In the genomic region with DNA sequence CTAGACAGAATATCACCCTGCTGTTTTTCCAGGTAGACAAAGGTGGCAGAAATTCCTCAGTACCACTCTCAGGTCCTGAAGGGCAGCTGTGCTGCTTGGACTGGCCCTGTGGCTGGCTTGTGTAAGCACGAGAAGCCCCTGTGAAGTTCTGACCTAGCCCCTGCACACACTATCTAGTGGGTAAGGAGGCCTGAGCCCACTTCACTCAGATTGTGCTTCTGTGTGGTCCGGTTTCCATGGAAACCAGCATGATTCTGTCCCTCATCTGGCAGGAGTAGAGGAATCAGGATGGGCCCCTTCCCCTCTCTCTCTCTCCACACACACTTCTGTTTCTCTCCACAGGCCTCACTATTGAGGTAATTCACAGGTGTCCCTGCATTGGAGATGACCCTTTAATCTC, we compare ENCODE assay signal across 25 mouse cellular contexts. TPM values are rescaled to one million over a fixed set of nuclear protein-coding genes. Genes with fewer than 3 reads are reported as not detected.
DNase-seq lines count a peak whose midpoint lies in the region; ATAC-seq and TF ChIP-seq lines count a peak whose summit lies in the region.
"Had no signal": no experiment of that assay in that cellular context is flagged by ENCODE, and none has a peak within 500 bp of the region (broad histone marks: within the 10 kb centered on the region; RNA-seq: fewer than 3 reads in every experiment).

No protein-coding gene starts in this region.

- WGBS in forebrain, embryonic 14.5 days: 81% methylated on average over 2 of the region's 2 CpGs
- WGBS in forebrain, embryonic 12.5 days: 75% methylated on average over 2 of the region's 2 CpGs
- 76% methylated on average over 2 of the region's 2 CpGs for WGBS in midbrain, embryonic 15.5 days
- 56% methylated on average over 2 of the region's 2 CpGs for WGBS in midbrain, embryonic 16.5 days
- 79% methylated on average over 2 of the region's 2 CpGs for WGBS in embryonic facial prominence, embryonic 11.5 days

- H3K27ac ChIP-seq in forebrain, embryonic 14.5 days (ENCODE audit: low read depth, low read length): no peak overlapping the region
- no peak overlapping the region for H3K27ac ChIP-seq in forebrain, embryonic 12.5 days
- H3K27ac ChIP-seq in left cerebral cortex, adult 2 months: 0 out of 2 replicates have a peak overlapping the region, but pooled peaks have one; percentile 10
- H3K27ac ChIP-seq in midbrain, embryonic 15.5 days: peak overlapping the region; percentile 20; the same call in 1 of the 2 replicates
- H3K27ac ChIP-seq in midbrain, embryonic 16.5 days (ENCODE audit: low read length): no peak overlapping the region
- H3K27ac ChIP-seq in embryonic facial prominence, embryonic 11.5 days (replicated peaks; ENCODE audit: low read depth, low read length): no peak overlapping the region
- H3K27ac ChIP-seq: embryonic facial prominence, embryonic 15.5 days; forebrain, embryonic 10.5 days; heart, embryonic 10.5 days; hindbrain, embryonic 15.5 days had no signal

- no peaks in the 10 kb centered on the region for H3K4me1 ChIP-seq in forebrain, embryonic 14.5 days (ENCODE audit: control insufficient read depth, insufficient read depth, low read length)
- peaks cover 1% of the 10 kb centered on the region; the same call in 1 of the 2 replicates for H3K4me1 ChIP-seq in forebrain, embryonic 12.5 days
- no peaks in the 10 kb centered on the region; the same call in 1 of the 2 replicates for H3K4me1 ChIP-seq in midbrain, embryonic 15.5 days
- H3K4me1 ChIP-seq in midbrain, embryonic 16.5 days (ENCODE audit: control insufficient read depth, insufficient read depth, low read length): no peaks in the 10 kb centered on the region
- H3K4me1 ChIP-seq in embryonic facial prominence, embryonic 11.5 days (ENCODE audit: control insufficient read depth, insufficient read depth, low read length): no peaks in the 10 kb centered on the region
- H3K4me1 ChIP-seq: embryonic facial prominence, embryonic 15.5 days; heart, embryonic 10.5 days; hindbrain, embryonic 15.5 days had no signal

- ATAC-seq in forebrain, embryonic 14.5 days: no peak
- no peak for ATAC-seq in forebrain, embryonic 12.5 days (ENCODE audit: low FRiP score)
- peak; percentile 57 for ATAC-seq in midbrain, embryonic 15.5 days (replicated peaks)
- ATAC-seq in midbrain, embryonic 16.5 days: no peak
- ATAC-seq in embryonic facial prominence, embryonic 11.5 days (replicated peaks; ENCODE audit: insufficient number of reproducible peaks, low FRiP score, low TSS enrichment, low read depth): no peak
- ATAC-seq: activated CD4-positive, CD25-positive, alpha-beta regulatory T cell, adult 4 months; forebrain, embryonic 16.5 days; inflammation-experienced regulatory T-cells, adult 6 months; Patski had no signal

- TF ChIP-seq CTCF in left cerebral cortex, adult 2 months (IDR thresholded peaks at IDR 0.05): no peak

- intact Hi-C loops in left cerebral cortex, adult 2 months (cut with DNase I): no loop called here

- H3K9me3 ChIP-seq in forebrain, embryonic 14.5 days (replicated peaks; ENCODE audit: control insufficient read depth, low read length): no peaks in the 10 kb centered on the region
- 0 out of 2 replicates have a peak, but pooled peaks cover 3% of the 10 kb centered on the region for H3K9me3 ChIP-seq in forebrain, embryonic 12.5 days
- H3K9me3 ChIP-seq in midbrain, embryonic 15.5 days: no peaks in the 10 kb centered on the region
- 0 out of 2 replicates have a peak, but pooled peaks cover 2% of the 10 kb centered on the region for H3K9me3 ChIP-seq in midbrain, embryonic 16.5 days (replicated peaks; ENCODE audit: control insufficient read depth, low read length, poor library complexity, severe bottlenecking)
- H3K9me3 ChIP-seq in embryonic facial prominence, embryonic 11.5 days (replicated peaks; ENCODE audit: control insufficient read depth, low read length): no peaks in the 10 kb centered on the region
- H3K9me3 ChIP-seq: embryonic facial prominence, embryonic 15.5 days; heart, embryonic 10.5 days; hindbrain, embryonic 15.5 days had no signal

- no peaks in the 10 kb centered on the region for H3K27me3 ChIP-seq in forebrain, embryonic 14.5 days (replicated peaks; ENCODE audit: control insufficient read depth, insufficient read depth, low read length)
- H3K27me3 ChIP-seq in forebrain, embryonic 12.5 days: no peaks in the 10 kb centered on the region
- H3K27me3 ChIP-seq in midbrain, embryonic 15.5 days (replicated peaks): no peaks in the 10 kb centered on the region
- no peaks in the 10 kb centered on the region for H3K27me3 ChIP-seq in midbrain, embryonic 16.5 days (ENCODE audit: control insufficient read depth, insufficient read depth, low read depth, low read length)
- no peaks in the 10 kb centered on the region for H3K27me3 ChIP-seq in embryonic facial prominence, embryonic 11.5 days (ENCODE audit: control insufficient read depth, insufficient read depth, low read length)
- H3K27me3 ChIP-seq: CH12.LX; embryonic facial prominence, embryonic 15.5 days; hindbrain, embryonic 15.5 days; Patski had no signal

- no peak overlapping the region for H3K4me2 ChIP-seq in forebrain, embryonic 14.5 days (ENCODE audit: low read length)
- no peak overlapping the region for H3K4me2 ChIP-seq in forebrain, embryonic 12.5 days
- H3K4me2 ChIP-seq in midbrain, embryonic 15.5 days: no peak overlapping the region
- H3K4me2 ChIP-seq in midbrain, embryonic 16.5 days (ENCODE audit: low read length): no peak overlapping the region
- no peak overlapping the region for H3K4me2 ChIP-seq in embryonic facial prominence, embryonic 11.5 days (ENCODE audit: low read depth, low read length)
- H3K4me2 ChIP-seq: embryonic facial prominence, embryonic 15.5 days; hindbrain, embryonic 15.5 days had no signal

- peak; percentile 36 for DNase-seq in forebrain, embryonic 14.5 days (ENCODE audit: low spot score)
- DNase-seq in left cerebral cortex, adult 2 months (ENCODE audit: extremely low spot score in 1 of 2, low spot score in 2 of 2): no peak
- no peak for DNase-seq in left cerebral cortex, adult 11 months (ENCODE audit: low spot score)
- peak; percentile 32 for DNase-seq in embryonic facial prominence, embryonic 11.5 days (ENCODE audit: low spot score)
- DNase-seq: adrenal gland, postnatal 14 days; cerebellum, adult 18-20 months; cerebellum, adult 9-11 months; cerebellum, postnatal 36 days; gastrocnemius, postnatal 10 days; heart, adult 18-20 months; heart, postnatal 10 days; heart, postnatal 4 days had no signal

- no peak overlapping the region for H3K9ac ChIP-seq in forebrain, embryonic 14.5 days (ENCODE audit: low read length)
- no peak overlapping the region for H3K9ac ChIP-seq in forebrain, embryonic 12.5 days
- H3K9ac ChIP-seq in midbrain, embryonic 15.5 days: no peak overlapping the region
- H3K9ac ChIP-seq in midbrain, embryonic 16.5 days (ENCODE audit: low read depth, low read length): no peak overlapping the region
- no peak overlapping the region for H3K9ac ChIP-seq in embryonic facial prominence, embryonic 11.5 days (replicated peaks; ENCODE audit: low read length)
- H3K9ac ChIP-seq: embryonic facial prominence, embryonic 15.5 days; hindbrain, embryonic 15.5 days had no signal

- H3K4me3 ChIP-seq in forebrain, embryonic 14.5 days (ENCODE audit: low read depth, low read length): no peak overlapping the region
- H3K4me3 ChIP-seq in forebrain, embryonic 12.5 days (replicated peaks): no peak overlapping the region
- no peak overlapping the region for H3K4me3 ChIP-seq in left cerebral cortex, adult 2 months
- H3K4me3 ChIP-seq in midbrain, embryonic 15.5 days: no peak overlapping the region
- no peak overlapping the region for H3K4me3 ChIP-seq in midbrain, embryonic 16.5 days (ENCODE audit: low read depth, low read length)
- no peak overlapping the region for H3K4me3 ChIP-seq in embryonic facial prominence, embryonic 11.5 days (ENCODE audit: low read depth, low read length)
- H3K4me3 ChIP-seq: embryonic facial prominence, embryonic 15.5 days; erythroblast, embryonic 14.5 days; forebrain, embryonic 10.5 days; heart, embryonic 10.5 days; hindbrain, embryonic 15.5 days had no signal

- peaks cover 91% of the 10 kb centered on the region for H3K36me3 ChIP-seq in forebrain, embryonic 14.5 days (ENCODE audit: control insufficient read depth, insufficient read depth, low read length)
- peaks cover 93% of the 10 kb centered on the region for H3K36me3 ChIP-seq in forebrain, embryonic 12.5 days (replicated peaks)
- peaks cover 53% of the 10 kb centered on the region for H3K36me3 ChIP-seq in midbrain, embryonic 15.5 days (replicated peaks)
- H3K36me3 ChIP-seq in midbrain, embryonic 16.5 days (ENCODE audit: control insufficient read depth, insufficient read depth, low read length): peaks cover 55% of the 10 kb centered on the region
- no peaks in the 10 kb centered on the region; the same call in 1 of the 2 replicates for H3K36me3 ChIP-seq in embryonic facial prominence, embryonic 11.5 days (replicated peaks; ENCODE audit: control insufficient read depth, insufficient read depth, low read depth, low read length)
- H3K36me3 ChIP-seq: heart, embryonic 10.5 days had no signal

RNA-seq across cellular contexts. Expression of gene Rad18, which starts 38.6 kb away (rescaled TPM):
- polyA plus RNA-seq in forebrain, embryonic 14.5 days (2014; fragmentation: Nextera tagmentation; extraction: Ambion mirVana): 18.4 and 19.5 TPM in 2 replicates
- polyA plus RNA-seq in forebrain, embryonic 12.5 days (2016; fragmentation: Nextera tagmentation; extraction: Ambion mirVana): 42.4 and 47.8 TPM in 2 replicates
- 1 to 10 TPM; 7.2 TPM for total RNA-seq in left cerebral cortex, adult 2 months (2021)
- polyA plus RNA-seq in midbrain, embryonic 15.5 days (2015; fragmentation: Nextera tagmentation; extraction: Ambion mirVana): 13.1 and 13.4 TPM in 2 replicates
- 11.7 and 11.8 TPM in 2 replicates for polyA plus RNA-seq in midbrain, embryonic 16.5 days (2015; fragmentation: Nextera tagmentation; extraction: Ambion mirVana)
- 42.2 and 43.0 TPM in 2 replicates for polyA plus RNA-seq in embryonic facial prominence, embryonic 11.5 days (2014; fragmentation: Nextera tagmentation; extraction: Ambion mirVana)

Comparison
In these comparisons a context has a peak if more than half of its experiments do, and no peak if none do; other contexts are left out.
1. H3K27ac ChIP-seq: peak in left cerebral cortex, adult 2 months (single experiment) and midbrain, embryonic 15.5 days (single experiment); none in forebrain, embryonic 14.5 days (single experiment), forebrain, embryonic 12.5 days (single experiment), midbrain, embryonic 16.5 days (single experiment) and embryonic facial prominence, embryonic 11.5 days (single experiment).
2. DNase-seq: peak in forebrain, embryonic 14.5 days (single experiment) and embryonic facial prominence, embryonic 11.5 days (single experiment); none in left cerebral cortex, adult 2 months (0 of 2) and left cerebral cortex, adult 11 months (single experiment).